Mouse (Mus musculus): ENCODE results near the gene Ttc25. TPM values are rescaled to one million over a fixed set of nuclear protein-coding genes. Genes with fewer than 3 reads are reported as not detected.
A peak's percentile ranks its signal among the peaks of the same experiment; 100 is the strongest.
"Not testable (repeated sequence)": the region's sequence is repeated elsewhere in the genome, so short reads cannot be mapped to it uniquely, and the experiment has no call there.

The Ttc25 gene
- polyA plus RNA-seq, 1 experiment from 2014 or later, result 2.7 TPM

DNA sequence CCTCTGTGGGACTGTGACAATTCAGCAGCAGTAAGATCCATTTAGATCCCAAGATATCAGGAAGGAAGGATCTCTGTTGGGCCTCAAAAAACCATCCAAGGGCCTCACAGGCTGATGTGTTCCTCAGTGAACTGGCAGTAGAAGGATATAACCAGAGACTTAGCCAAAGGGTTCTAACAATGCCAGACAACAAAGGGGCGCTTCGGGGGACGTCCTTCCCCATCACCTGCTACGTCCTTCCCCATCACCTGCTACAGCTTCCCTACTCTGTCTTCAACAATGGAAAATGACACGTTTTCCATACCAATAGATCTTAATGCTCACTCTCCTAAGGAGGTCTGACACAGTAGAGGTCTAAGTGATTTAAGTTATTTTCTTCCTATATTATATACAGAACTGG, 70.9 kb downstream of the Ttc25 start:
- no peak overlapping the region for H3K4me2 ChIP-seq (replicated peaks)
- H3K4me1 ChIP-seq (replicated peaks; ENCODE audit: control insufficient read depth, insufficient read depth, low read length), result peaks cover 24% of the 10 kb centered on the region
- no peaks in the 10 kb centered on the region for H3K27me3 ChIP-seq (ENCODE audit: control insufficient read depth, insufficient read depth, low read length)
- no peak for DNase-seq (ENCODE audit: low spot score)
- H3K27ac ChIP-seq, result no peak overlapping the region
- H3K9ac ChIP-seq, result no peak overlapping the region
- H3K36me3 ChIP-seq (replicated peaks; ENCODE audit: control insufficient read depth, insufficient read depth), result peaks cover 12% of the 10 kb centered on the region; the same call in 1 of the 2 replicates
- 91% methylated on average over 5 of the region's 5 CpGs for WGBS
- H3K9me3 ChIP-seq (ENCODE audit: control insufficient read depth, low read length), result no peaks in the 10 kb centered on the region
- no peak overlapping the region for H3K4me3 ChIP-seq (replicated peaks; ENCODE audit: low read length)
- no peak for ATAC-seq (ENCODE audit: low FRiP score)

DNA sequence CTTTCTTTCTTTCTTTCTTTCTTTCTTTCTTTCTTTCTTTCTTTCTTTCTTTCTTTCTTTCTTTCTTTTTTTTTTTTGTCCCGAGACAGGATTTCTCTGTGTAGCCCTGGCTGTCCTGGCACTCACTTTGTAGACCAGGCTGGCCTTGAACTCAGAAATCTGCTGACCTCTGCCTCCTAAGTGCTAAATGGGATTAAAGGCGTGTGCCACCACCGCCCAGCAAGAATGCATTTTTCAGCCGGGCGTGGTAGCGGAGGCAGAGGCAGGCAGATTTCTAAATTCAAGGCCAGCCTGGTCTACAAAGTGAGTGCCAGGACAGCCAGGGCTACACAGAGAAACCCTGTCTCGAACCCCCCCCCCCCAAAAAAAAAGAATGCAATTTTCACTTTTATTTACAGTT, 71.4 kb downstream of the Ttc25 start:
- H3K4me3 ChIP-seq (replicated peaks; ENCODE audit: low read length); H3K27ac ChIP-seq; ATAC-seq (ENCODE audit: low FRiP score); H3K36me3 ChIP-seq (replicated peaks; ENCODE audit: control insufficient read depth, insufficient read depth); DNase-seq (ENCODE audit: low spot score); H3K9ac ChIP-seq; H3K27me3 ChIP-seq (ENCODE audit: control insufficient read depth, insufficient read depth, low read length); H3K4me2 ChIP-seq (replicated peaks); H3K9me3 ChIP-seq (ENCODE audit: control insufficient read depth, low read length): not testable (repeated sequence)
- WGBS, result 97% methylated on average over 7 of the region's 7 CpGs
- H3K4me1 ChIP-seq (replicated peaks; ENCODE audit: control insufficient read depth, insufficient read depth, low read length), result peaks cover 24% of the 10 kb centered on the region

DNA sequence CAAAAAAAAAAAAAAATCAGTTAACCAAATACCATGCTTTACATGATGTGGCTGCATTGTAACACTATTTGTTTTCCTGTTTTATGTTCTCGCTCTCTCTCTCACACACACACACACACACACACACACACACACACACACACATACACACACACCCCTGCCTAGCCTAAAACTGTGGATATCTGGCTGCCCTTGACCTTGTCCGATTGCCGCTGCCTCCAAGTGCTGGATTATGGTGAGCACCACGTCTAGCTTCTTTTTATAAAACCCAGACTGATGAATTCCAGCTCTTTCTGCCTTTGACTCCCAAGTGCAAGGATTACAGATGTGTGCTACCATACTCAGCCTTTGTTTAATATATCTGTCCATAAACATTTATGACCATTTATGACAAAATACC, 72.1 kb downstream of the Ttc25 start:
- no peaks in the 10 kb centered on the region for H3K27me3 ChIP-seq (ENCODE audit: control insufficient read depth, insufficient read depth, low read length)
- ATAC-seq (ENCODE audit: low FRiP score), result no peak
- H3K4me1 ChIP-seq (replicated peaks; ENCODE audit: control insufficient read depth, insufficient read depth, low read length), result peaks cover 24% of the 10 kb centered on the region
- H3K9me3 ChIP-seq (ENCODE audit: control insufficient read depth, low read length), result no peaks in the 10 kb centered on the region
- DNase-seq (ENCODE audit: low spot score), result no peak
- H3K36me3 ChIP-seq (replicated peaks; ENCODE audit: control insufficient read depth, insufficient read depth), result peaks cover 6% of the 10 kb centered on the region; the same call in 1 of the 2 replicates
- H3K9ac ChIP-seq, result peak overlapping the region; percentile 86; the same call in 1 of the 2 replicates
- no peak overlapping the region for H3K27ac ChIP-seq
- H3K4me2 ChIP-seq (replicated peaks), result peak overlapping the region; percentile 71
- H3K4me3 ChIP-seq (replicated peaks; ENCODE audit: low read length), result peak overlapping the region; percentile 85; the same call in 1 of the 2 replicates
- 88% methylated on average over 4 of the region's 4 CpGs for WGBS

DNA sequence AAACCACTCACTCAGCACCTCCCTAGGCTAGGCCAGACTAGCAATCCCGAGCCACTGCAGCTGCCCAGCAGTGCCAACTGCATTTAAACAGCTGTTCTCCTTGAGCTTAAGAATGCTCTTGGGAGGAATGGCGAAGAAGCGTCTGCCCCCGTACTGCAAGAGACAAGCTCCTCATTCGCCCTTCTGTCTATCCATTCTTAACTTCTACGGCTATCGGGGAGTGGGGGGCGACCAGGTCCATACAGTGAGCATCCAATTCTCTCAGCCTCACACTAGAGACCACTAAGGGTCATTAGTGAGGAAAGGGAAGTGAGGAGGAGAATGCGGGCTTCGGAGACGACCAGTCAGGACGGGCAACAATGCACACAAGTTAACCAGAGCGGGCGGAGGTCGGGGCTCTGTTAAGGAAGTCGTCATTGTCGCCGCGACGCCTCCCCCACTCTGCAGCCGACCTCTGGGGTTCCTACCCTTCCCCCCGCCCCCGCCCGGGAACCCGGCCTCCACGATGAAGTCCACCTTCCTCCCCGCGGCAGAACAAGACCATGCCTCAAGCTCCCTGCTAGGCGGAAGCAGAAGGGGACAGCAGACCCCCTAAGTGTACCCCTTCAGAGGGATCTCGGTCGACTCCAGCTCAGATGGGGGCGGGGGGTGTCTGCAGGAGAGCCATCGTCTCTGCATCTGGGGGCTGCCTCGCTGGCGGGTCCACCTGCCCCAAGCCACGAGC, 73.5 kb downstream of the Ttc25 start, which contains the start of gene Nkiras2:
Gene Nkiras2, plus strand, starts transcription at position 484 of the 724 bp plus-strand sequence.
- Histone ChIP-seq H3K4me1 (replicated peaks; ENCODE audit: control insufficient read depth, insufficient read depth, low read length) (peaks cover 32% of the 10 kb centered on the region), H3K4me2 (replicated peaks) (peak within 1 kb of the TSS; percentile 71), H3K36me3 (replicated peaks; ENCODE audit: control insufficient read depth, insufficient read depth) (peaks cover 6% of the 10 kb centered on the region; the same call in 1 of the 2 replicates), H3K4me3 (replicated peaks; ENCODE audit: low read length) (peak within 1 kb of the TSS; percentile 85), H3K27ac (peak within 1 kb of the TSS; percentile 96), H3K27me3 (ENCODE audit: control insufficient read depth, insufficient read depth, low read length) (no peaks in the 10 kb centered on the region), H3K9ac (peak within 1 kb of the TSS; percentile 86), H3K9me3 (ENCODE audit: control insufficient read depth, low read length) (no peaks in the 10 kb centered on the region)
- 1% methylated on average over 33 of the region's 36 CpGs for WGBS
- DNase-seq (ENCODE audit: low spot score) (peak; percentile 63), ATAC-seq (ENCODE audit: low FRiP score) (peak; percentile 55)

DNA sequence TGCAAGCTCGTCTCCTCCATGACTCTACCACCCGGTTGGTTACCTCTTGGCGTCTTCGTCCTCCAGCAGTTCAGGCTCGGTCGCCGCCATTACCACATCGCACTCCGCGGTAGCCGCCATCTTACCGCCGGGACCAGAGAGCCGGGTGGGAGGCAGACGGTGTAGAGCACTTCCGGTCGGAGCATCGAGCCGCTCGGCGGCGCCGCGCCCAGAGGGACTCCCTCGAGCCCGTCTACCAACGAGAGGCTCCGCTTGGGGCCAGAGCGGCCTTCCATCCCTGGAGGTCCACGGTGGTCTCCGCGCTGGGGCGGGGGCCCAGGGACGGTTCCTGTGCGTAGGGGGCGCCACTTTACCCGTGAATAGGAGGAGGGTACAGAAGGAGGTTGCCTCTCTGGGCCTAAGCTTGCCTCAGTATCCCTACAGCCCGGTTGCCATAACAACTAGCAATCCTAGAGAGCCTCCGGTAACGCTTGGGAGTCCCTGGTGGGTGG, 74.1 kb downstream of the Ttc25 start:
- Histone ChIP-seq H3K4me3 (replicated peaks; ENCODE audit: low read length) (peak overlapping the region; percentile 85), H3K36me3 (replicated peaks; ENCODE audit: control insufficient read depth, insufficient read depth) (peaks cover 6% of the 10 kb centered on the region; the same call in 1 of the 2 replicates), H3K27me3 (ENCODE audit: control insufficient read depth, insufficient read depth, low read length) (no peaks in the 10 kb centered on the region), H3K4me1 (replicated peaks; ENCODE audit: control insufficient read depth, insufficient read depth, low read length) (peaks cover 35% of the 10 kb centered on the region), H3K4me2 (replicated peaks) (peak overlapping the region; percentile 71), H3K9me3 (ENCODE audit: control insufficient read depth, low read length) (no peaks in the 10 kb centered on the region), H3K27ac (peak overlapping the region; percentile 96), H3K9ac (peak overlapping the region; percentile 86)
- under 1% methylated on average over 39 of the region's 40 CpGs for WGBS
- ATAC-seq (ENCODE audit: low FRiP score) (peak; percentile 97), DNase-seq (ENCODE audit: low spot score) (peak; percentile 98)

DNA sequence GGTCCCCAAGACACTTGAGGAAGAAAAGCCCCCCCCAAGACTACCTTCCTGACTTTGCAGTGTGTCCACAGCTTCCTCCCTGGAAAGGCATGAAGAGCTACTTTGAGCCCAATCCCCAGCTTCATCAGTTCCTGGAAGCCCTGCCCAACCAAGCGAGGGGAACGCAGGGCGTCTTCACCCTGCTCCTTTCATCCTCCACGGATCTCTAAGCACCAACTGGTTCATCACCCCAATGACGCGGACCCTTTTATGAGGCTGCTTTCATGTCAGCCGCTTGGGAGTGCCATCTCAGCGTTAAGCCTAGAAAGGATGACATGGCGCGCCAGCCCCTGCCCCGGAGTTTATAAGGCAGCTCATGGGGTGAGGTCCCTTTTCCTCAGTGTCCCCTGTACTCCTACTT, 74.6 kb downstream of the Ttc25 start, which contains the start of gene Dnajc7:
Gene Dnajc7, minus strand, starts transcription at position 187 of the 400 bp plus-strand sequence.
- peak within 1 kb of the TSS; percentile 71 for H3K4me2 ChIP-seq (replicated peaks)
- ATAC-seq (ENCODE audit: low FRiP score) (no peak), DNase-seq (ENCODE audit: low spot score) (no peak)
- peak within 1 kb of the TSS; percentile 96 for H3K27ac ChIP-seq
- H3K27me3 ChIP-seq (ENCODE audit: control insufficient read depth, insufficient read depth, low read length), result no peaks in the 10 kb centered on the region
- peak within 1 kb of the TSS; percentile 85 for H3K4me3 ChIP-seq (replicated peaks; ENCODE audit: low read length)
- peaks cover 10% of the 10 kb centered on the region for H3K36me3 ChIP-seq (replicated peaks; ENCODE audit: control insufficient read depth, insufficient read depth)
- H3K4me1 ChIP-seq (replicated peaks; ENCODE audit: control insufficient read depth, insufficient read depth, low read length), result peaks cover 35% of the 10 kb centered on the region
- 4% methylated on average over 11 of the region's 11 CpGs for WGBS
- peak within 1 kb of the TSS; percentile 86 for H3K9ac ChIP-seq
- H3K9me3 ChIP-seq (ENCODE audit: control insufficient read depth, low read length), result no peaks in the 10 kb centered on the region

Other genes with a start within 250 kb of the Ttc25 start
- gene Eif1, start 225.7 kb upstream of the Ttc25 start, polyA plus RNA-seq (2014; fragmentation: Nextera tagmentation; extraction: Ambion mirVana), result 1,239 and 1,372 TPM in 2 replicates
- gene Gast, start 211.2 kb upstream of the Ttc25 start, polyA plus RNA-seq (2014; fragmentation: Nextera tagmentation; extraction: Ambion mirVana), result 0.50 TPM in 1 of 2 replicates, not detected in the other
- 105 and 137 TPM in 2 replicates for gene Hap1, start 189.5 kb upstream of the Ttc25 start, polyA plus RNA-seq (2014; fragmentation: Nextera tagmentation; extraction: Ambion mirVana)
- 59.6 and 60.2 TPM in 2 replicates for gene Jup, start 147.8 kb upstream of the Ttc25 start, polyA plus RNA-seq (2014; fragmentation: Nextera tagmentation; extraction: Ambion mirVana)
- 19.1 and 20.4 TPM in 2 replicates for gene P3h4, start 130.8 kb upstream of the Ttc25 start, polyA plus RNA-seq (2014; fragmentation: Nextera tagmentation; extraction: Ambion mirVana)
- gene Fkbp10, start 129.9 kb upstream of the Ttc25 start, polyA plus RNA-seq (2014; fragmentation: Nextera tagmentation; extraction: Ambion mirVana), result 22.7 and 24.7 TPM in 2 replicates
- gene Nt5c3b, start 103.8 kb upstream of the Ttc25 start, polyA plus RNA-seq (2014; fragmentation: Nextera tagmentation; extraction: Ambion mirVana), result 98.5 and 101 TPM in 2 replicates
- gene Klhl10, start 103.7 kb upstream of the Ttc25 start, polyA plus RNA-seq (2014; fragmentation: Nextera tagmentation; extraction: Ambion mirVana), result 0.52 and 0.74 TPM in 2 replicates
- 15.6 and 17.7 TPM in 2 replicates for gene Klhl11, start 72.9 kb upstream of the Ttc25 start, polyA plus RNA-seq (2014; fragmentation: Nextera tagmentation; extraction: Ambion mirVana)
- gene Acly, start 17.6 kb upstream of the Ttc25 start, polyA plus RNA-seq (2014; fragmentation: Nextera tagmentation; extraction: Ambion mirVana), result 224 and 244 TPM in 2 replicates
- gene Cnp, start 29.3 kb downstream of the Ttc25 start, polyA plus RNA-seq (2014; fragmentation: Nextera tagmentation; extraction: Ambion mirVana), result 47.2 and 53.3 TPM in 2 replicates
- gene Nkiras2, start 73.6 kb downstream of the Ttc25 start, polyA plus RNA-seq (2014; fragmentation: Nextera tagmentation; extraction: Ambion mirVana), result 103 TPM in 2 replicates
- 91.0 and 91.6 TPM in 2 replicates for gene Dnajc7, start 74.6 kb downstream of the Ttc25 start, polyA plus RNA-seq (2014; fragmentation: Nextera tagmentation; extraction: Ambion mirVana)
- gene Zfp385c, start 146.8 kb downstream of the Ttc25 start, polyA plus RNA-seq (2014; fragmentation: Nextera tagmentation; extraction: Ambion mirVana), result 0.20 and 0.31 TPM in 2 replicates
- 0.85 and 1.7 TPM in 2 replicates for gene Dhx58, start 158.7 kb downstream of the Ttc25 start, polyA plus RNA-seq (2014; fragmentation: Nextera tagmentation; extraction: Ambion mirVana)
- gene Kat2a, start 166.9 kb downstream of the Ttc25 start, polyA plus RNA-seq (2014; fragmentation: Nextera tagmentation; extraction: Ambion mirVana), result 57.8 and 64.1 TPM in 2 replicates
- gene Hspb9, start 168.2 kb downstream of the Ttc25 start, polyA plus RNA-seq (2014; fragmentation: Nextera tagmentation; extraction: Ambion mirVana), result not detected in 2 replicates
- 80.5 and 105 TPM in 2 replicates for gene Rab5c, start 192.6 kb downstream of the Ttc25 start, polyA plus RNA-seq (2014; fragmentation: Nextera tagmentation; extraction: Ambion mirVana)
- gene Kcnh4, start 214.3 kb downstream of the Ttc25 start, polyA plus RNA-seq (2014; fragmentation: Nextera tagmentation; extraction: Ambion mirVana), result 7.6 and 8.8 TPM in 2 replicates
- gene Hcrt, start 217.3 kb downstream of the Ttc25 start, polyA plus RNA-seq (2014; fragmentation: Nextera tagmentation; extraction: Ambion mirVana), result 0.78 TPM in 1 of 2 replicates, not detected in the other
- 2.7 and 4.4 TPM in 2 replicates for gene Ghdc, start 225.3 kb downstream of the Ttc25 start, polyA plus RNA-seq (2014; fragmentation: Nextera tagmentation; extraction: Ambion mirVana)

All from hindbrain, embryonic 14.5 days (tissue).